Mouse (Mus musculus) heart, postnatal 0 days (tissue): Measurements from ENCODE around the gene Dapk3.

Experiments
- CTCF ChIP-seq: IDR thresholded peaks from 2 replicates; pipeline ENCODE4 v1.5.1; 2016; ENCODE audit warnings: antibody characterized with exemption, control low read depth, low read depth
- EP300 ChIP-seq: IDR thresholded peaks from 2 replicates; pipeline ENCODE4 v1.6.1; 2016; ENCODE audit warnings: antibody characterized with exemption, low read depth

DNA sequence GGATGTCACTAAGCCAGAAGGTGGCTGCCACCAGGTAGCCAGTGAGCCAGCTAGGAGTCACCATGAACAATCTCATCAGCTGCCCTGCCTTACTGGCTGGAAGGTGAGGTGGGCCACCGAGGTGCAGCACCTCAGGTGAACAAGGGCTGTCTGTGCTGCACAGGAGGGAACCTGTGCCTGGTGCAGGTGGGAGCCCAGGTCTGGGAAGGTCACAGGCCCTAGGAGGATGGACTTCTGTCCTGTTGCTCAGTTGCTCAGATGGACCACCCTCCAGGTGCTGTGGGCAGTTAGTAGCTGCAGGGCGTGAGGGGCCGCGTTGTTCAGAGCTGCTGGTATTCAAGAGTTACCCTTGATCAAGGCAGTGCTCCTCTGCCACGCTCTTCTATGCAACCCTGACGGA, 34.0 kb downstream of the Dapk3 start:
- TF ChIP-seq EP300 (no peak), CTCF (no peak)
